Mouse (Mus musculus) telencephalon, adult 2 months (tissue): ENCODE results near the gene Map3k20.

Source experiments
- DNase-seq: peaks from one replicate; pipeline ENCODE4 v3.0.0-alpha.2; 2011; ENCODE audit warnings: low read depth, low spot score

Map3k20 gene

DNA sequence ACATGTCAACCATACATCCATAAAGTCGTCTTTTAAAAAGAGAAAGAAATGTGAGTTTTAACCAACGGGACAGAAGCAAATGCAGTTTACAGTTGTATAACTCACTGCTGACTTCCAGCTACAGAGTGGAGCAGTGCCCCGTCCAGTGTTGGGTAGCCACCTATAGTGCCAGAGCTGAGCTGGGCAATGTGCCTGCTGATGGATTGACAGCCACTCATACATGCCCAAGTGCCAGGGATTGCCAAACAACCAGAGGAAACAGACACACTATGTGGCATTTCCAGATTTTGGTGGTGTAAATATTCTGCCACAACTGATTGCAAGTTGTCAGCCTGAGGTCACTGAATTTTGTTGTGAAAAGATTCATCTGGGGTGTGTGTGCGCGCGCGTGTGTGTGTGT lies 139.2 kb downstream of the Map3k20 start:
- no peak for DNase-seq

DNA sequence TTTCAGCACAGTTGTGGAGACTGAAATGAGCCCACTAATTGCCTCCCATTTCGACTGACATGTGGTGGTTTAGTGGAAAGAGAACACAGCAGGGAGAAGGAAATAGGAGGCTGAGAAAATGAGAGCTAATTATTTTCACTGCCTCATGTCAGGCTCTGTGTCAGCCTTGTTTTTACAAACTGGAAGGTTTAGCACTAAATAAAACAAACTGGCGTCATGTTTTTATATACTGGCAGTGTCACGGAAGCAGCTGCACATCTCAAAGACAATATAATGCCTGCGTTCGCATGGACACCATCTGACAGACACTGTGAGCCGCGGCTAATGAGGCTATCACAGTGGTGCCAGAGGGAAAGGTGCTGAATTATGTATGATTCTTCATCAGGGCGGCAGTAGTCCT lies 141.3 kb downstream of the Map3k20 start:
- peak; percentile 64 for DNase-seq

DNA sequence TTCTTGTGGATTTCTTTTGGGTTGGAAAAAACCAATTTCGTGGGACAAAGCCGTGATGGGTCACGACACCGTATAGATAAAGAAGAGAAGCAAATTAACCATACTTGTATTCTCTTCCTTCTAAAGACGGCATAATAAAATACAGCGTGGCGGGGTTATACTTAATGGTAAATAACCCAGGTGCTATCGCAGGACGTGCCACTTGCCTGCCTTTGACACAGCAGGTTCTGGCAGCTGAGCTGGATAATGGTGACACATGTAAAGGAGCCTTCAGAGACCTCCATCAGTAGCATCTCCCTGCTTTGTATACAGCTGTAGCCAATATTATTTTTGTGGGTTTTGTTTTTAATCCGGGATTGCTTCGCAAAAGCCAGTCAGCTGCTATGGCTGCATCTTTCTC lies 141.9 kb downstream of the Map3k20 start:
- DNase-seq = no peak

DNA sequence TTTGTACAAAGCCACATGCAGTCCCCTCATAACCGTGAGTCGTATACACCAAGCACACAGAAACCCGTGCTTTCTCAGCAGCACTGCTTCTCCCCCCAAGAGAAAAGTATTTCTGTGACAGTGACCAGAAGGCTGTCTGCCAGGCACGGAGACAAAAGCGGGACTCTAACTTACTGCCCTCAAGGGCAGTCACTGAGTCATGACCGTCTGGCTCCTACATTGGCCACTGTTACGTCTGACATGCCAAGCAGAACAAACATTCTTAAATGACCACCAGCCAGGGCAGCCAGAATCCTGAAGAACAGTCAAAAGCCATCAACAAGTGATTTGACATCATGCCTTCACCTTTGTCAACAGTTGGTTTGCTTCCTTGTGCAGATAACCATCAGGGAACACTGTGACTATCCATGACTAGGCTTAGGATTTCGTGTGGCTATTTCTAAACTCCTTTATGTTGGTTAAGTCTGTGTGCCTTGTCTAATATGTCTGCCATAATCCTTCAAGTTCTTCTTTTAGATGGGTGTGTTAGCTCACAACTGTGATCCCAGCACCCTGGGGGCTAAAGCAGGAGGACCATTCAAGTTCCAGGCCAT lies 153.6 kb downstream of the Map3k20 start:
- no peak for DNase-seq

DNA sequence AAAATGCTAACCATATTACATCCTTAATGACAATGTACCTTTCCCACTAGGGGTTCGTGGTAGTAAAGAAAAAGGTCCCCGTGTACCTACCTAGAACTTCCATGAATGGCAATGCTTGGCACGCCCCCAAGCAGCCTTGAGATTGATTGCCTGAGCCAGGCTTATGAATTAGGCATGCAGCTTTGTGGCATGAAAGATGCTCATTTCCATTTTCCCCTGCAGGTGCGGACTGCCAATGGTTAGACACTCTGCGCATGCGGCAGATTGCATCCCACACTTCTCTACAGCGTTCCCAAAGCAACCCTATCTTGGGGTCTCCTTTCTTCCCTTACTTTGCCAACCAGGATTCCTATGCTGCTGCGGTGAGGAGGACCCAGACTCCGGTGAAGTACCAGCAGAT lies 155.6 kb downstream of the Map3k20 start:
- DNase-seq = no peak

DNA sequence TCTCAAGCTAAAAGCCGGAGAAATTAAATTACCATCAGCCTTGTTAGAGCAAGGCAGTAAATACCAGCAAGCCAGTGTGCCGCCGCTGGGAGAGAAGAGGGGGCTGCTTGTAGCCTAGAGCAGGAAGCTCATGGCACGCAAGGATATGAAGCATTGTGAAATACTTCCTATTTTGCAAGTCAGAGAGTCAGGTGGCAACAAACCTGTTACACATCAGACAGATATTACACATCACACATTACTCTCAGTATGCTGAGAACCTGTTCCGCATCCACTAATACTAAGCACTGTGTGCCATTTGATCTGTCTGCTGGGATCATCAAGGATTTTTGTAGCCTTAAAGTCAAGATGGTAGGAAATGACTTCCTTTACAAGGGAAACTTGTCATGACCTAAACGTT lies 157.4 kb downstream of the Map3k20 start:
- no peak for DNase-seq

DNA sequence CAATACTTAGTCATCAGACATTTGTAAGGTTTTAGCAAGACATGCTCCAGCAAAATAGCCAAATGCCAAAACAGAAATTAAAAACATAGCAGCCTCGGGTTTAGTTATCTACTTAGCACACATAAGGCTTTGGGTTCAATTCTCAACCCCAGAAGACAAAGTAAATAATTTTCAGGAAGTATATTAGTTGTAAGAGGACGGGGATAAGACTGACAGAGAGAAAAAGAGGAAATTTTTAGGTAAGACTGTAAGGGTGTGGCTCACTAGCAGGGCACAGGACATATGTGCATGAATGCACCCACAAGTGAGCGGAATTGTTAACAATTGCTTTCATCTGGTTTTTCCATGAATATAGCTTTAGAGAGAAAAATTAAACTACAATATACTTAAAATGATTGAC lies 158.5 kb downstream of the Map3k20 start:
- no peak for DNase-seq

DNA sequence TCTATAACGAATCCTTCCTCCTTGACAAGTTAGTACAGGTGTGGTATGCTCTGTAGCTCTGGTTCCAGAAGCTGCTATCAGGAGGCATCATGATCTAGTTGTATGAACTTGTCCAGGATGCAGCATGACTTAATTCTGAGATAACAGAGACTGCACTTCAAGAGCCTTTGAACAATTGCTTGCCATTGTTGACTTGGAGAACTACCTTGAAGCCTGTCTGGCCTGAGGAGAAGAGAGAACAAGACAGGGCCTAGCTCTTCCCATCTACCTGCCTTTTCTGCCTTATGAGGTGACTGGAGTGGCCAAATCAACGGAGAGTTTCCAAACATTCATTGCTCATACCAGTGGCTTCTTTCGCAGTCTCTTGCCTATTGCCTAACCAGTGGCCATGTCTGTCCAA lies 160.7 kb downstream of the Map3k20 start:
- no peak for DNase-seq

DNA sequence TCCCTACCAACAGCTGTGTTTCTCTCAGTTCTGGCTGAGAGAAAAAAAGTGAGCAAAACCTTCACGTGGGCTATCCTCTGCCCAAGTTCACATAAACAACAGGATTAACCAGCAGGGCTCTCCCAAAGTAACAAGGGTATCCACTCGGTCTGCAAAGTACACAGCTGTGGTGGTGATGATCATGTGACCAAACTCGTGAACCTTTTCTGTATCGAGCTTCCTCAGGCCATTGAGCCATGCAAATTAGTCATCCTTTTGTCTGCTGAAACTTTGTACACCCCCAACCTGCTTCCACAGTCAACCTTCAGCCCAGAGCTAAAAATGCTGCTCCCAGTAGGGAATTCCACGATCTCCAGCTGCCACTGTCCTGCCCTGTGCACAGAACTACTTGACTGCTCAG lies 161.2 kb downstream of the Map3k20 start:
- DNase-seq = no peak

DNA sequence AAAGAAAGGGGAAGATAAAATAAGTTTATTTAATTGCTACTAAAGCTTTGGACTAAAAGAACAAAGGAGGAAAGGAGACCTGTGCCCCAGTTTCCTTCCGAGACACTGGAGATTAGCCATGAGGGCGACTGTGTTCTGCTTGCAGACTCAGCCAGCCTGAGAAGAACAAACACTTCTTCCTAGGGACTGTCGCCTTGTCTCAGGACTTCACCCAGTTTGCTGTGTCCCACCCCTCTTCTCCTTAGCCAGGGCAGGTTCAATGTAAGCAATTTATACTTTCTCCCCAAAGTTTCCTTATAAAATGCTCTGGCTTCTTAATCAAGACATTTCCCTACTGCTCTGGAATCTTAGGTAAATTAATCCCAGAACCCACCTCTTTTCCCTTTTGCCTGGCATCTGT lies 168.1 kb downstream of the Map3k20 start:
- DNase-seq = no peak

DNA sequence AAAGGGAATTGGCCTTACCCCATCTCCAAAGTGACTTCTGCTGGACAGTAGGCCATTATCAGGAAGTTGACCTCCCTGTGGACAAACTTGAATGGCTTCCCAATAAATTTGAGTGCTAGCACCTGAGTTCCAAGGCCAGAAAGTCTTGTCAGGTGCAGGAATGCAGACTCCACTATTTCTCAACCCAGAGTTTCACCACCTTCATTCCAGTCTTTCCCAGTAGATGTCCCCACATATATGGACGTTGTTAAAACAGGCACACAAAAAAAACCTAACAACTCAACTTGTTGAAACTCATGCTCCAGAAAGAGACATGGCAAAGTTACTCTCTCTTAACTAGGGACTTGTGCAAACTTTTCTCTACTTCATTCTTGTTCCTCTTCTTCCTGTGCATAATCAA lies 170.8 kb downstream of the Map3k20 start:
- DNase-seq = no peak

DNA sequence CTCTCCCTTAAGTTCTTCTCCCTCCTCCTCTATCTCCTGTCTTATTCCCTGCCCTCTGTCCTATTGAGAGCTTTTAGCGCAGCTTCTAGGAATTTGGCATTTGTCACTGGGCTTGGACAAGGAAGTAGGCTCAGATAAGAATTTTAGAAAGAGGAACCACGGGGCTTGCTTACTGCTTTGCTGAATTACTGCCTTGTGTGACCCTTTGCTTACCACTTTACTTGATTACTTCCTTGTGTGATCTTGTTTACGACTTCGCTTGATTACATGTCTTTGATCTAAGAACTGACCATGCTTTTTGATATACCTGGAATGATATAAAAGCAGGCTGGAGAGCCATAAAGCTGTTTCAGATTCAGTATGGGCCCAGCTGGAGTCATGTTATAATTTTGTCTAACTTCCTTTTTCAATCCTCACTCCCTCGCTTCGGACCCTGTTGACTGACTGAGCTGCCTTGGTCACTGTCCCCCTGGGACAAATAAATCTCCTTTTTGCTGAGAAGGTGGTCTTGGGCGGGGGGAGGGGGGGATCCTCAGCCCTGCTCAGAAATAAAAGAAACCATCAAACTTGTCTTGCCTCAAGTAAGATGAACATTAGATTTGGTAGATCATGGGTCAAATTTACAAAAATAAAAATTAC lies 179.1 kb downstream of the Map3k20 start:
- DNase-seq = no peak

DNA sequence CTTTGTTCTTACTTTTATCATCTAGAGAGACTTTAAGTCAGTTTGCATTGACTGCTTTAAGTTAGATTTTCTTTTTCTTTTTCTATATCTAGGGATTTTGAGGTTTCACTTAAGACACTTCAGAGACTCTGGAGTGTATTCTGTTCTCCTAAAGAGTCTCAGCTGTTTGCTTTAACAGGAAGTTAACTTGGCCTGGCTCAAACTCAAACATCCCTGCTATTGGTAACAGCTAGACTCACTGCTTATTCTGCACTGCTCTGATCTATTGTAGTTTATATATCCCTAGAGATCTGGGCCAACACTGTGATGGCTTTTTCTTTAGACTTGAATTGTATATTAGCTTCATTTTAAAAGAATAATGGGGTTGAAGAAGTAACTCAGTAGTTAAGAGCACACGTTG lies 182.2 kb downstream of the Map3k20 start:
- DNase-seq = no peak

DNA sequence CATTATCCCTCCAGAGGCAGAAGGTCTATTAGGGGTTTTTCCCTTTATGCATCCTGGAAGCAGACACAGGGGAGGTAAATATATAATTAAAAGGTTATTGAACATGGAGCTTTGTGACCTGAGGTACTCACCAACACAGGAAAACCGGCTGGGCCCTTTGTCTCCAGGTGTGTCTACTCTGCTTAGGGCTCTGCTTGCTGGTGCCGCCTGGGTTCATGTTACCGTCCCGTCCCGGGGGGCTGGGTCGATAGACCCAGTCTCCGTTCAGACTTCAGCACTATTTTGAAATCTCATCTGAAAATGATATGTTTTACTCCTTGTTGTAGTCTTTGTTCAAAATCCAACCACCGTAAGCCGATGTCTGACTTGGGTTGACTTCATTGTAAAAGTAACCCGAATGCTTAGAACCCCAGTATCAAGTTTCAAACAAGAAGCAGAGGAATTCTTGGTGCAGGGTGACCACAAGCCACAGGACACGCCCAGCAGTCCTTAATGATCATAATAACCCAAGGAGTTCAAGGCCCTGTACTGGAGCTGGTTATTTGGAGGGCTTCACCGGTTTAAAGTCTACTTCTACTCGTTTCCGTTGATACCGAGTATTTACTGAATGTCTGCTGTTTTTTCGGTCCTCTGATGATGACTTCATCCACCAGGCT lies 186.1 kb downstream of the Map3k20 start:
- no peak for DNase-seq

DNA sequence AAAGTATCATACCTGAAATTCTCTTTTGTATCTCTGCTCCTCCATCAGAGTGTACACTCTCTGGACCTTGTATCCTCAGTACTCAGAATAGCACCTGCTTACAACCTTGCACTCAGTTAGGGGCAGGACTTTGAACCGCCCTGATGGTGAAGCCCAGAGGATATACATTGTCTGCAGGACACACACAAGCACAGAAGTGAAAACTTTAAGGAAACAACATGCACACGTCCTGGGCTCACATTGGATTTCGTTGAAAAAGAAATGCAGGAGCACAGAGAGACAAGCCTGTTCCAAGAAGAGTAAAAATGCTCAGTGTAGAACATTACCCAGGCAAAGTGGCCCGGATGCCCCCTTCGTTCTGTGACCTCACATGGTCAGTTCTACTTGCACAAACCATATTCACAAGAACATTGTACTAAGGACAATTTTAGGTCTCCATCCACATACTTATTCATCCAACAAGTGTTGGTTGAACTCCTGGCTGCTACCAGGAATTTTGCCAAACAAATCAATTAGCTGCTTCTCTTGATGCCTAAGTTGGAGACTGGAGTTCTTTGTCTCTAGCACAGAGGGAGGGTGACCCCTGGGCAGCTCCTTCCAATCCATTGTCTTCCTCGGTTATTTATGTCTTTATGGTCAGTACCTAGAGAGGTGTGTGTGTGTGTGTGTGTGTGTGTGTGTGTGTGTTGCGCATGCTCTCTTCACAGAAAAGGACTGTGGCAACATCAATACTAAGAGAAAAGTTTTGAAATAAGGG lies 189.3 kb downstream of the Map3k20 start:
- DNase-seq = no peak

DNA sequence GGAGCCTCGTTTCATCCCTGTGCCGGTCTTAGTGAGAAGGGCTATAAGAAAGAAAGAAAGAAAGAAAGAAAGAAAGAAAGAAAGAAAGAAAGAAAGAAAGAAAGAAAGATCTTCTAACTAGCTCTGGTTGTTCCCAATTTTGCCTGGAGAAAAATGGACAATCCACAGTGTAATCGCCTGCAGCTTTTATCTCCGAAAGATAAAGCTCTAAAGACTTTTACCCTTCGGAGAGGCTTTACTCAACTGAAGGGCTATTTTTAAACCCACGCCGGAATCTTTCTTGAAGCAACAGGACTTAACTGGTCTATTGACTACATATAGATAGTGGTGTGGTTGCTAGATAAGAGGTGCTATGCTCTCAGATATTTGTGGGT lies 190.0 kb downstream of the Map3k20 start:
- DNase-seq = no peak

DNA sequence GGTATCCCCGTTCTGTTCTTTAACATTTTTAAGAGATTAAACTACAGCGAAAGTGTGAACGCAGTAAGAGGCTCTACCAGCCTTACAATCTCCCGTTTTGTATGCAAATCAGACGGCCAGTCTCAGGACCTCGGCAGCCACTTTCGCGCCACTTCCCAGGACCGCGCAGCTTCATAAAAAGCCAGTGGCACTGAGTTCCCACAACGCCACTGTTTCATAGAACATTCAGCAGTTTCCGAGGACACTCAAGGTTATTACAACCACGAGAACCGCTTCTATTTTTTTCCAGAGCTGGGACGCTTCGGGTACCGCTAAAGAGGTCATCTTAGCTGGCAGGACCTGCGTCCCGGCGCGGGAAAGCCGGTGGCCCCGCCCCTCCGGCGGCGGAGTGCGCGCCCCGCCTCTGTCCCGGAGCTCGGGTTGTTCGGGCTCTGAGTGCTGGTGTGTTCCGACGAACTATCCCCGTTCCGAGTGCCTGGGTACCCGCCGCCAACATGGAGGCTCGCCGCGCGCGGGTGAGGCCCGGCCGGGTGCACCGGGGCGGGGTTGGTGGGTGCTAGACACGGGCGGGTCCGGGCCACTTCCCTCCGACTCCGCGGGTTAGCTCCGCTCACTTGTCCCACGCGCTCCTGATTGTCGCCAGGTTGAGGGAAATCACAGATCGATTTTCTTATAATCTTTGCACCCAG lies 190.5 kb downstream of the Map3k20 start, which contains the start of gene Cdca7:
Gene Cdca7 (plus strand): TSS at position 363 of the 689 bp plus-strand sequence.
- no peak for DNase-seq

DNA sequence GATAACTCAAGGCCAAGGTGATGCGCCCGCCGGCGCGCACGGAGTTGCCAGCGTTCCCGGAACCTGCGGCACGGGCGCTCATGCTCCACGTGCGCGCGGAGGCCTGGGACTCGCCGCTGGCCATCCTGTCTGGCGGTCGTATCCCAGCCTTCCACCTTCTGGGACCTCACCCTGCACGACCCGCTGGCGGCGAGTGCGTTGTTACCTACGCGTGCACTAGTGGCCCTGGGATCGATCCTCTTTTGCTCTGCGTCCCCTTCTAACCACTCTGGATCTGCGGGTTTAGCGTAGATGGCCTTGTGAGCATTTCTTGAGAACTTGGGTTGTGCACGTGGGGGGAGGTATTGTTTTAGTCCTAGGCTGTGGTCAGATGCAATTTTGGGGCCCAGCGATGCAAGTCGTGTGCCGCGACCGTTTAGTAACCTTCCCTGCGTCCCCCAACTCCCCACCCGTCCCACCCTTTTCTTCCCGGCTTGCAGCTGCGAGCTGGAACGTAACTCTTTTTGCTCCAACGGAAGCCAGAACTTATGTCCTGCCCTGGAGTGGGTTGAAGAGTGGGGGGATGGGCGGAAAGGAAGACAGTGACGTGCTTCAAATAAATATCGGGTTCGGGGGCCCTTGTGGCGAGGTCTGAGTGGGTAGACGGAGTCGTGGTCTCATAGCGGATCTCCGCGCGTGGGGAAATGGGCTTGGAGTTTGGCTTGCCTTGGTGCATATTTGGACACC lies 191.2 kb downstream of the Map3k20 start:
- DNase-seq = no peak

DNA sequence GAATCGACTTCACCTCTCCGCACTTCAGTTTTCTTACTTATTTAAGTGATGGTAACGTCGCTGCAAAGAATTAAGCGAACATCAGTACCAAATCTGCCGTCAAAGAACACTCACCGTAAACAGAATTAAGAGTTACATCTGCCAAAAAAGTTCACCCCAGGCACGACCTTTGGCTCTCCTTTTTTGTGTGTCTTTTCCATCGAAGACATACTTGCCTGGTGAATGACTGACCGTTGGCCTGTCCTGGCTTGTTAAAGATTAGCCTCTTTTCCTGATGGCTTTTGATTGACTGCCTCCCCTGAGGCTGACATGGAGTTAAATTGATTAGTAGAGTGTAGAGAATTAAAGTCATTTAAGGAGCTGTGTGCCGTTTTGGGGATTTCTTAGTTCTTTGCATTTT lies 191.8 kb downstream of the Map3k20 start:
- no peak for DNase-seq

DNA sequence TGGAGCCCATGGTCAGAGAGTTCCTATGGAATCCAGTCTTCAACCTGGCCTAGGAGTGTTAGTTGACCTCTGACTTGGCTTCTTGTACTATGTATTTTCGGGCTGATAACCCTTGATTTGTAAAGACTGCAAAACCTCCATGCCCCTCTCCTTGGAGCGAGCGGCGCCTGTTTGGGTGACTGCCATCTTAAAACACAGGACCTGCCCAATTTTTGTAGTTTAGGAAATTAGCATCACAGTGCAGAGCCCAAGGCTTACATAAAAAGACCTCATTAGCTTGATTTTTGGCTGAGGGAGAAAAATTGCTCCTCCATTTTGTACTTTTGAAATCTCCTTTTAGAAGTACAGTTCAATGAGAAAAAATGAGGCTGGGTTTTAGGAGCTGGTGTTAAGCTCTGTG lies 192.7 kb downstream of the Map3k20 start:
- DNase-seq = no peak

DNA sequence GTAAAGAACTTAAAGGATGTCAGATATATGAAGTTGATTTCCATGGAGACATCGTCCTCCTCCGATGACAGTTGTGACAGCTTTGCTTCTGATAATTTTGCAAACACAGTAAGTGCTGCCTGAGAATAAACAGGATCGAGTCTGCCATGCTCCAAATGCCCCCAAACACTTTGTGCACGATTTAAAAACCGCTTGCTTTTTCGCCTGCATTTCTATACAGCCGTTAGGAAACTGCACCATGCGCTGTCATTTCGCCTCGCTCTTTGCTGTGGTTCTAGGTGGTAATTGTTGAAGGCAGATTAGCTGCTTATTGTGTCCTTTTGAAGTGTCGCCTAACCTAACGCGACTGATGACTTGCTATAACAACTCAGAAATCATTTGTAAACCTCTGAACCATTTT lies 193.5 kb downstream of the Map3k20 start:
- no peak for DNase-seq
